Mouse (Mus musculus) Patski (cell line): Measurements from ENCODE around the gene 5730455P16Rik. TPM values are rescaled to one million over a fixed set of nuclear protein-coding genes. Genes with fewer than 3 reads are reported as not detected.
"Not testable (repeated sequence)": the region's sequence is repeated elsewhere in the genome, so short reads cannot be mapped to it uniquely, and the experiment has no call there.

Experiments
- ATAC-seq: fragments of 100-300 bp; one replicate; pipeline ENCODE4 v1.8.0; 2021
- CTCF ChIA-PET: fragments of 350-600 bp; sonication (Branson Sonifier 250); formaldehyde crosslinking; loops from one replicate; lab custom pipeline; 2022; ENCODE audit warnings: inconsistent platforms; lab: Charles Lee
- POLR2A ChIA-PET: fragments of 350-600 bp; sonication (Branson Sonifier 250); formaldehyde crosslinking; loops from one replicate; lab custom pipeline; 2022; ENCODE audit warnings: antibody characterized with exemption, inconsistent platforms; lab: Charles Lee
- DNase-seq: peaks from one replicate; pipeline ENCODE4 v3.0.0-alpha.2; 2011; ENCODE audit warnings: low read depth, low spot score
- H3K27me3 ChIP-seq: fragments of 371-371 bp; one replicate; pipeline ENCODE4 v1.5.1; 2021
- CTCF ChIP-seq: fragments of 100-300 bp; IDR thresholded peaks from one replicate; pipeline ENCODE4 v1.5.1; 2021
- in situ Hi-C: fragments of 300-500 bp; cut with MboI; formaldehyde crosslinking; loops from 3 replicates; pipeline ENCODE4 v1.11.1; 2018; ENCODE audit warnings: low pct_unique_long_range_greater_than_20kb, mixed read lengths
- polyA plus RNA-seq: library from polyadenylated mRNA; unstranded; gene quantifications from one replicate; pipeline ENCODE4 v1.2.3, GENCODE M21; 2021

5730455P16Rik gene
- polyA plus RNA-seq, 1 experiment from 2014 or later: 26.3 TPM

DNA sequence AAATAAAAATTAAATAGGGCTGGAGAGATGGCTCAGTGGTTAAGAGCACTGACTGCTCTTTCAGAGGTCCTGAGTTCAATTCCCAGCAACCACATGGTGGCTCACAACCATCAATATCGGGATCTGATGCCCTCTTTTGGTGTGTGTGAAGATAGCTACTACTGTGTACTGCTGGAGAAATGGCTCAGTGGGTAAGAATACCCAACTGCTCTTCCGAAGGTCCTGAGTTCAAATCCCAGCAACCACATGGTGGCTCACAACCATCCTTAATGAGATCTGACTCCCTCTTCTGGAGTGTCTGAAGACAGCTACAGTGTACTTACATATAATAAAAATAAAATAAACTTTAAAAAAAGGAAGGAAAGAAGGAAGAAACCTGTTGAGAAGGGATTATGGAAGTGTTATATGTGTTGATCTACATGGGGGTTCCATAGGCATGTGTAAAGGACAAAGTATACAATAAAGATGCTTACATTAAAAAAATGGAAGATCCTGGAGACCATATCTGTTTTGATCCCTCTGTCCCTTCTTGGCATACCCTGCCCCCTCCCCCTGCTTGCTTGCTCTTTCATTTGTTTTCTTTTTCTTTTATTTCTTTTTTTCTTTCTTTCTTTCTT, 726 bp upstream of the 5730455P16Rik start:
- peak; percentile 26 for TF ChIP-seq CTCF
- DNase-seq, H3K27me3 ChIP-seq, in situ Hi-C loops, CTCF ChIA-PET, ATAC-seq: not testable (repeated sequence)
- POLR2A ChIA-PET: interaction anchor here (0.7 kb wide), 1 partner anchor 1569 kb away, joined by 3 read pairs; no protein-coding TSS in a partner anchor

DNA sequence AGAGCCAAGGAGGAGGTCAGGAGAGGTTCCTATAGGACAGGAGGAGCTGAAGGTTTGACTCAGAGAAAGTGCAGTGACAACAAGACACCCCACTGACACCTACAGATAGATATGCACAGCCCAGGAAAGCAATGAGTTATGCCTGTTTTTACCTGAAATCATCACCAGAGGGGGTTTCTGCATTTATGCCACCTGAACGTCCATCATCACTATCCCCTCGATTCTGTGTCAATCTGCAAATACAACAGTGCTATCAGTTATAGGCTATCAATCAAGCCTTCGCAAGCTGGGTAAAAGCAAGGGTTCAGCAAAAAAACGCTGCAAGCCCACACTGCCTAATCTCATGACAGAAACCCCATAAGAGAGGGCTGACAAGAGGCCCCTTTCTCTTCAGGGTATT, 1.2 kb downstream of the 5730455P16Rik start:
- ATAC-seq: no peak
- no peak for TF ChIP-seq CTCF
- no peak for DNase-seq
- POLR2A ChIA-PET: no interaction called here
- in situ Hi-C loops: no loop called here
- no peaks in the 10 kb centered on the region for H3K27me3 ChIP-seq
- CTCF ChIA-PET: no interaction called here

DNA sequence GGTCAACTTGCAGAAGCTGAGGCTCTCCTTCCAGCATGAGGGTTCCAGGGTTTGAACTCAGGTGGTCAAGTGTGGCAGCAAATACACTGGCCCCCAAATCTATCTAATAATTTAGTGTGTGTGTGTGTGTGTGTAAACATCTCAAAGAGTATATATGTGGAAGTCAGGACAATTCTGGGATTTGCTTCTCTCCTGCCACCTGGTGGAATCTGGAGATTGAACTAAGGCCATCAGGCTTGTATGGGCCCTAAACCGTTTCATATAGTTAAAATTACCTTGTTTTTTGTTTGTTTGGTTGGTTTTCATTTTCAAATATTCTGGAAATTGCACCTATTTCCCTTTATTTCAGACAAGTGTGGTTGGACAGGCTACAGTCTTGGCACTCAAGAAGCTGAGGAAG, 8.9 kb downstream of the 5730455P16Rik start:
- TF ChIP-seq CTCF: no peak
- no peaks in the 10 kb centered on the region for H3K27me3 ChIP-seq
- ChIA-PET POLR2A (no interaction called here), CTCF (interaction anchor here (0.5 to 1.2 kb wide), 2 partner anchors 82 to 92 kb away, joined by 4 read pairs; no protein-coding TSS in a partner anchor)
- ATAC-seq (no peak), DNase-seq (no peak)
- in situ Hi-C loops: no loop called here

DNA sequence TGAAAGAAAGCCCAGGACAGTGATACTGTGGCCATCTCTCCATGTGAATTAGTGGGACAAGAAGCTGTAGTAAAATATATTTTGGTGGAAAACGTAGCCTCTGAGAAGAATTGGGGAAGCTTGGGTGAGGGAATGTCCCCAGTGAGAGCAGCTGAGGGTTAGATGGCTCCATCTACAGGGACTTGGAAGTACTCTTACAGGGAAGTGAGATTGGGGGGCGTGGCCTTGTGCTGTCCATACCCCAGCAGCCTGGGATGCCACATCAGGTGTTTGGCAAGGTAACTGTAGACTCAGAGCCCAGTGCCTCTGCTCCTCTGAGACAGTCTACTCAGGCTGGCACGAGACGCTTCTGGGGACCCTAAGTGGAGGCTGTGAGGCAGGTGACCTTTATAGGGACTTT, 23.0 kb downstream of the 5730455P16Rik start:
- ATAC-seq: no peak
- DNase-seq: no peak
- in situ Hi-C loops: no loop called here
- POLR2A ChIA-PET: no interaction called here
- CTCF ChIA-PET: interaction anchor here (1.0 to 2.9 kb wide), 4 partner anchors 11 to 70 kb away, joined by 3 to 13 read pairs (median 4); no protein-coding TSS in a partner anchor
- no peaks in the 10 kb centered on the region for H3K27me3 ChIP-seq
- peak; percentile 32 for TF ChIP-seq CTCF

DNA sequence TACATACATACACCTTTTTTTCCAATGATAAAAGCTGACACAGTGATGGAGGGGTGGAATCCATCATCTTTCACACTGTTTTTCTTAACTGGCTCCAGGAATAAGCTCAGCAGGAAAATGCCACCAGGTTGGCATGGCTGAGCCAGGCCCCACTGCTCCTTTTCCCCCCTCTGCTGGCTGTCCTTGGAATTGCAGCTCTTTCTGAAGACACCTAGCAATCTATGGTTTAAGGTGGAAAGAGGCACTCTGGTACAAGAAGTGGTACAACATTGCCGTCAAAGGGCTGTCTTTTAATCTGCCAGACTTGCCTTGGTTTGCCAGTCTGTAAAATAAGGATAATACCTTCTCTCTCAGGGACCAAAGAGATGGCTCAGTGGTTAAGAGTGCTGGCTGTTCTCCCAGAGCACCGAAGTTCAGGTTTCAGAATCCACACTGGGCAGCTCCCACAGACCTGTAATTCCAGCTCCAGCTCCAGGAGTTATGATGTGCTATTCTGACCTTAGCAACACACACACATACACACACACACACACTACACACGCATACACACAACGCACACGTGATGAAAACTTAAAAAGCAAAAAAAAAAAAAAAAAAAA, 25.9 kb downstream of the 5730455P16Rik start:
- TF ChIP-seq CTCF: peak; percentile 96
- ChIA-PET POLR2A (interaction anchor here (1.0 kb wide), 1 partner anchor 62 kb away, joined by 4 read pairs; no protein-coding TSS in a partner anchor), CTCF (interaction anchor here (0.7 to 2.3 kb wide), 10 partner anchors 9 to 77 kb away, joined by 3 to 22 read pairs (median 4); no protein-coding TSS in a partner anchor)
- H3K27me3 ChIP-seq: no peaks in the 10 kb centered on the region
- in situ Hi-C loops: no loop called here
- DNase-seq (peak; percentile 20), ATAC-seq (no peak)

DNA sequence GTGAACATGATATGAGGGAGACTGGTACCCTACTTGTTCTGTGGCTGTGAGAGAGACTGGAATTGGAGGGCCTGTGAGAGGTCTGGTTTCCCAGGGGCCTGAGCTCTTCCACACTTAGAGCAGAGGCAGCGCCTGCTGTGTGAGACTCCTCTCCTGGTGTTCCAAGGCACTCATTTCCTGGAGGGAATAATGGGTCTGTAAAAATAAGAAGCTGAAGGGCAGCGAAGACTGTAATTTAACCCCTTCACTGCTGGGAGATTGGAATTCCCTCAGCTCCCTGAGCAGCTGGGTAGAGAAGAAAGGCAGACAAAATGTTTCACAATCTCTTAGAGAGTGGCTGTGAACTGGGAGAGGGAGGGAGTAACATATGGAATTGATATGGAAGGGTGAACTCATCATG, 35.4 kb downstream of the 5730455P16Rik start:
- ChIA-PET CTCF (interaction anchor here (2.0 kb wide), 1 partner anchor 55 kb away, joined by 5 read pairs; no protein-coding TSS in a partner anchor), POLR2A (no interaction called here)
- H3K27me3 ChIP-seq: no peaks in the 10 kb centered on the region
- in situ Hi-C loops: no loop called here
- DNase-seq: no peak
- TF ChIP-seq CTCF: no peak
- ATAC-seq: no peak

DNA sequence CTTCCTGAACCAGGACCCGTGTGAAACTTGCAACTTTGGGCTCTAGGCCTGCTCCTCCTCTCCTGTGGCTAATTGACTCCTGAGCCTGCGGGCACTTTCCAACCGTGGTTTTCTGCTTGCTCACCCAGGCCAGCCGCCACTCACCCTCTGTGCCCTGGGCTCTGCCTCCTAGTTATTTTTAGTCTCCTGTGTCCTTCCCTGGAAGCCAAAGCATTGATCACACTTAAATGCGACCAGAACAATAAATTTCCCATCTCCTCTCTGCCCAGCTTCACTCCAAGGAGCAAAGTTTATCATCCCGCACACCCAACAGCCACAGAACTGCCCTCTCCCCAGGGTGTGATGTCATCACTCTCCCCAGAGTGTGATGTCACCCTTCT, 41.5 kb downstream of the 5730455P16Rik start:
- TF ChIP-seq CTCF: no peak
- DNase-seq: peak; percentile 44
- peak; percentile 68 for ATAC-seq
- ChIA-PET CTCF (interaction anchor here (1.0 kb wide), 1 partner anchor 31 kb away, joined by 3 read pairs; no protein-coding TSS in a partner anchor), POLR2A (no interaction called here)
- no peaks in the 10 kb centered on the region for H3K27me3 ChIP-seq
- in situ Hi-C loops: no loop called here

DNA sequence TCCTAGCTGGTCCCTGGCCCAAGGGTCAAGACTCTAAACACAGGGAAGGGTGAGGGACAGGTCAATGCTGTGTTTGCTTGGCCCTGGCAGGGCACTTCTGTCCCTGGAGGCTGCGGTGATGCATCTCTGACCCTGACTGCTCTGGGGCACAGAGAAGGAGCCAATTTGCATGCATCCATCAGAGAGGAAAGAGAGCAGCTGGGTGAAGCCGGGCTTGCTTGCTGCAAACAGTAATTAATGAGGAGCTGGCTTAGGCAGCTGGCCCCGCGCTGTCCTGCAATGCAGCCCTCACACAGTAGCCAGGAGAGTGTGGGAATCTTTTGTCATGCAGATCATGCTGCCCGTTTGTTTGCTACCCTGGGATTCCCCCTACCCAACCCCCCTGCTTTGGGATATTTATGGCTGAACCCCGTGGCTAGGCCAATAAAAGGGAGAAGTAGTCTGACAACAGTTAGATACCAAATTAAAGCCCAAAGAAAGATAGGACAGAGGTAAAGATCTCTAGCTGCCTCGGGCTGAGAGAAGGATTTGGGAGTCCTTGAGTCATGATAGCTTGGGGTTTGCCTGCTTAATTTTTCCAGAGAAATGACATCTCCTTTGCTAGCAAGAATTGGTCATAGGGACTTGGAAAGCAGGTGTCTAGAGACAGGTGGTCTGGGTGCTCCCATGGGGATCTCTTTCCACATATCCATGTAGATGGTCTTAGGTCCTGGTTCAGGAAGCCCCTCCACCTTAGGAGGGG, 42.1 kb downstream of the 5730455P16Rik start:
- ATAC-seq (no peak), DNase-seq (peak; percentile 47)
- in situ Hi-C loops: no loop called here
- CTCF ChIA-PET: interaction anchor here (1.0 kb wide), 1 partner anchor 31 kb away, joined by 3 read pairs; no protein-coding TSS in a partner anchor
- POLR2A ChIA-PET: no interaction called here
- no peaks in the 10 kb centered on the region for H3K27me3 ChIP-seq
- no peak for TF ChIP-seq CTCF

DNA sequence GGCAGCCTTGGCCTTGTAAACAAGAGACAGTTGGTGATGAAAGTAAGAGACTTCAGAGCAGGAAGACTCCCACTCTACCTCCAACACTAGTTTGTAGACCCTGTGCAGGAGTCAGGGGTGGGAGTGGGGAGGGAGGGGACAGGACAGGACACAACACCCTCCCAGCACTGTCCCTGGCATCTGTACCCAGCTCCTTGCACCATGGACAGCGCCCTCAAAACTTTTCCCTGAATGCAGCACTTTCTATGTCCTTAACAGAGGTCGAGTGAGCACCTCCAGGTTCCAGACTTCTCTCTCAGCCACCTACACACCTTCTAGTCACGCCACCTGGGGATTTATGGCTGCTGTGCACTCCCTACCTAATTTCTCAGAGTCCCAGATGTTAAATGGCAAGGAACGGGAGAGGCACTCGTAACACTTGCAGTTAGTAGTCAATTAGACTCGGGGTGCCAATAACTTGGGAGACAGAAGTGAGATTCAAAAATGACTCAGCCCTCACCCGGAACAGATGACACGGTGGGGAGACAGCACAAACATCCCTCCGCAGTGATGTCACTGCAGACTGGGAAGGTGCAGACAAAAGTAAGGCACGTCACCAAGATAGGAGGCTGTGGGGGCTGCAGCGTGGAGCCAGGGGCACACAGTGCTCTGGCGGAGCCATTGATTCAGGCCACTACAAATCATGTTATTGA, 45.0 kb downstream of the 5730455P16Rik start:
- H3K27me3 ChIP-seq: no peaks in the 10 kb centered on the region
- ATAC-seq (no peak), DNase-seq (no peak)
- in situ Hi-C loops: no loop called here
- POLR2A ChIA-PET: no interaction called here
- TF ChIP-seq CTCF: no peak
- CTCF ChIA-PET: interaction anchor here (1.3 kb wide), 1 partner anchor 19 kb away, joined by 3 read pairs; no protein-coding TSS in a partner anchor

DNA sequence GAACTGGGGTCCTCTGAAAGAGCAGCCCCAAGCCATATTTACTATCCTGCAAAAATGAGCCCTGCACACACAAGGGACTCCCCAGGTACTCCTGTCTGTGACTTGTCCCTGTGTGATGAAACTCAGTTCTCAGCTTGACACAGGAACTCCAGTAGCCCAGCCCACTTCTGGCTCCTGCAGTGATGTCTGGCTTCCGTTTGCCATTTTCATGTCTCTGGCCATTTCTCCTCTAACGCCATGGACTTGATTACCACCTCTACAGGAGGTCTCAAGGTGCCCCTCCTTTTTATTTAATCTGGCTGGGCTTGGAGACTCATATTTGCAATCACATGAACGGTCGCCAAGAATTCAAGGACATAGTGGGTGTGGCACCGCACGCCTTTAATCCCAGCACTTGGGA, 53.2 kb downstream of the 5730455P16Rik start:
- DNase-seq: no peak

More for the DNA sequence above, 53.2 kb downstream of the 5730455P16Rik start:
- H3K27me3 ChIP-seq: no peaks in the 10 kb centered on the region
- TF ChIP-seq CTCF: no peak
- ATAC-seq: no peak
- CTCF ChIA-PET: interaction anchor here (1.0 kb wide), 1 partner anchor 23 kb away, joined by 3 read pairs; no protein-coding TSS in a partner anchor
- POLR2A ChIA-PET: no interaction called here
- in situ Hi-C loops: no loop called here
